19 mouse cellular contexts compared by ENCODE assay signal in genomic region chr4:149159891-149160290, GRCm38 (mm10). TPM values are rescaled to one million over a fixed set of nuclear protein-coding genes. Genes with fewer than 3 reads are reported as not detected.
"Had no signal": no experiment of that assay in that cellular context is flagged by ENCODE, and none has a peak within 500 bp of the region (broad histone marks: within the 10 kb centered on the region; RNA-seq: fewer than 3 reads in every experiment).

No protein-coding gene starts in this region.

- ATAC-seq: lung, postnatal 0 days; midbrain, embryonic 13.5 days; midbrain, embryonic 15.5 days had no signal

- DNase-seq: lung, adult 2 months; lung, postnatal 4 days; right cerebral cortex, postnatal 14 days; thymus, adult 2 months; thymus, postnatal 25 days; thymus, postnatal 4 days had no signal

- H3K9me3 ChIP-seq: lung, embryonic 15.5 days; midbrain, embryonic 13.5 days; midbrain, embryonic 15.5 days; neural tube, embryonic 12.5 days; stomach, embryonic 15.5 days had no signal

- H3K4me2 ChIP-seq: lung, embryonic 15.5 days; midbrain, embryonic 11.5 days; midbrain, embryonic 13.5 days; midbrain, embryonic 15.5 days; neural tube, embryonic 12.5 days; stomach, embryonic 15.5 days had no signal

- H3K4me3 ChIP-seq: lung, embryonic 15.5 days; megakaryocyte, embryonic 14.5 days; midbrain, embryonic 13.5 days; midbrain, embryonic 15.5 days; neural tube, embryonic 12.5 days; stomach, embryonic 15.5 days had no signal

- H3K27me3 ChIP-seq: lung, embryonic 15.5 days; megakaryocyte, embryonic 14.5 days; midbrain, embryonic 13.5 days; midbrain, embryonic 15.5 days; neural tube, embryonic 12.5 days; stomach, embryonic 15.5 days had no signal

- H3K9ac ChIP-seq: lung, embryonic 15.5 days; midbrain, embryonic 13.5 days; midbrain, embryonic 15.5 days; neural tube, embryonic 12.5 days; stomach, embryonic 15.5 days had no signal

- H3K4me1 ChIP-seq: lung, embryonic 15.5 days; neural tube, embryonic 12.5 days had no signal

- H3K27ac ChIP-seq: lung, embryonic 15.5 days; midbrain, embryonic 13.5 days; midbrain, embryonic 15.5 days; neural tube, embryonic 12.5 days; stomach, embryonic 15.5 days; stomach, postnatal 0 days had no signal

RNA-seq across cellular contexts. Expression of gene Cort, which starts 33.3 kb away (rescaled TPM):
- total RNA-seq: monocyte, adult 5-6 weeks; neutrophil, adult 5-6 weeks had no signal
- polyA plus RNA-seq: liver, embryonic 16.5 days; lung, adult 2 months; stomach, postnatal 0 days; testis, adult 2 months had no signal
